Mouse (Mus musculus) heart, adult 8-10 months (tissue): Measurements from ENCODE around the gene Sgms2. TPM values are rescaled to one million over a fixed set of nuclear protein-coding genes. Genes with fewer than 3 reads are reported as not detected.
A peak's percentile ranks its signal among the peaks of the same experiment; 100 is the strongest.

ENCODE experiments used
- DNase-seq: peaks from one replicate; pipeline ENCODE4 v3.0.0; 2022; ENCODE audit warnings: low spot score
- total RNA-seq, 4 experiments: library from RNA; stranded (reverse); gene quantifications; 2 replicates each; pipeline ENCODE4 v1.2.4; 2022

The Sgms2 gene
- total RNA-seq: 1 to 10 TPM; 1.3 to 2.0 (median 1.7) TPM

GRCm38 (mm10) chr3:131491361-131491925 is at the start of gene Sgms2:
Gene Sgms2 (minus strand): TSS chr3:131491411.
- DNase-seq: no peak

GRCm38 (mm10) chr3:131525229-131525628 is 34.0 kb upstream of the Sgms2 start:
- no peak for DNase-seq

- DNase-seq: peak; percentile 33
These were observed 33.6 kb upstream of the Sgms2 start for GRCm38 (mm10) chr3:131524779-131525178.

GRCm38 (mm10) chr3:131524210-131524609 is 33.0 kb upstream of the Sgms2 start:
- no peak for DNase-seq

- DNase-seq: no peak
These were observed 32.5 kb upstream of the Sgms2 start for GRCm38 (mm10) chr3:131523749-131524148.

GRCm38 (mm10) chr3:131522243-131522642 is 31.0 kb upstream of the Sgms2 start:
- DNase-seq: peak; percentile 4

GRCm38 (mm10) chr3:131521206-131521605 is 30.0 kb upstream of the Sgms2 start:
- DNase-seq: no peak

- DNase-seq: no peak
These were observed 26.5 kb upstream of the Sgms2 start for GRCm38 (mm10) chr3:131517756-131518155.

- no peak for DNase-seq
These were observed 25.3 kb upstream of the Sgms2 start for GRCm38 (mm10) chr3:131516332-131516999.

GRCm38 (mm10) chr3:131511616-131512015 is 20.4 kb upstream of the Sgms2 start:
- DNase-seq: no peak

- no peak for DNase-seq
These were observed 16.8 kb upstream of the Sgms2 start for GRCm38 (mm10) chr3:131508024-131508423.

- DNase-seq: no peak
These were observed 13.5 kb upstream of the Sgms2 start for GRCm38 (mm10) chr3:131504595-131505223.

- DNase-seq: no peak
These were observed 10.6 kb upstream of the Sgms2 start for GRCm38 (mm10) chr3:131501677-131502370.

GRCm38 (mm10) chr3:131499651-131500050 is 8.4 kb upstream of the Sgms2 start:
- no peak for DNase-seq

- no peak for DNase-seq
These were observed 5.4 kb upstream of the Sgms2 start for GRCm38 (mm10) chr3:131496506-131497122.

GRCm38 (mm10) chr3:131495076-131495475 is 3.9 kb upstream of the Sgms2 start:
- no peak for DNase-seq

- no peak for DNase-seq
These were observed 2.0 kb upstream of the Sgms2 start for GRCm38 (mm10) chr3:131493194-131493593.

GRCm38 (mm10) chr3:131491980-131492379 is 769 bp upstream of the Sgms2 start:
- no peak for DNase-seq

GRCm38 (mm10) chr3:131490143-131490908 is 885 bp downstream of the Sgms2 start:
- DNase-seq: peak; percentile 54

GRCm38 (mm10) chr3:131489657-131490142 is 1.5 kb downstream of the Sgms2 start:
- DNase-seq: peak; percentile 17

- DNase-seq: no peak
These were observed 2.2 kb downstream of the Sgms2 start for GRCm38 (mm10) chr3:131488969-131489368.
